Mouse (Mus musculus): ENCODE measurements around the gene Prkd1. TPM values are rescaled to one million over a fixed set of nuclear protein-coding genes. Genes with fewer than 3 reads are reported as not detected.

Gene Prkd1
- polyA plus RNA-seq, 1 experiment from 2014 or later = 4.5 TPM

- H3K27ac ChIP-seq (ENCODE audit: low read length) = peak overlapping the region; percentile 33; the same call in 1 of the 2 replicates
- H3K9ac ChIP-seq (ENCODE audit: low read length) = no peak overlapping the region
Observed at GRCm38 (mm10) chr12:50544855-50545609, 103.9 kb downstream of the Prkd1 start.

GRCm38 (mm10) chr12:50540793-50541192, 108.1 kb downstream of the Prkd1 start:
- Histone ChIP-seq H3K27me3 (ENCODE audit: control insufficient read depth, insufficient read depth, low read length) (no peaks in the 10 kb centered on the region), H3K9me3 (replicated peaks; ENCODE audit: control insufficient read depth, low read length) (no peaks in the 10 kb centered on the region), H3K36me3 (ENCODE audit: control insufficient read depth, insufficient read depth) (no peaks in the 10 kb centered on the region), H3K9ac (ENCODE audit: low read length) (no peak overlapping the region), H3K4me1 (ENCODE audit: control insufficient read depth, insufficient read depth, low read length) (peaks cover 15% of the 10 kb centered on the region), H3K27ac (ENCODE audit: low read length) (no peak overlapping the region), H3K4me3 (ENCODE audit: low read length) (no peak overlapping the region), H3K4me2 (ENCODE audit: low read depth, low read length) (no peak overlapping the region)
- WGBS = 81% methylated on average over 5 of the region's 5 CpGs
- no peak for ATAC-seq (replicated peaks; ENCODE audit: extremely low read depth, insufficient read depth, low FRiP score)

More at GRCm38 (mm10) chr12:50544855-50545609, 103.9 kb downstream of the Prkd1 start:
- Histone ChIP-seq H3K36me3 (ENCODE audit: control insufficient read depth, insufficient read depth) (no peaks in the 10 kb centered on the region), H3K27me3 (ENCODE audit: control insufficient read depth, insufficient read depth, low read length) (no peaks in the 10 kb centered on the region), H3K4me2 (ENCODE audit: low read depth, low read length) (no peak overlapping the region), H3K4me1 (ENCODE audit: control insufficient read depth, insufficient read depth, low read length) (peaks cover 25% of the 10 kb centered on the region), H3K9me3 (replicated peaks; ENCODE audit: control insufficient read depth, low read length) (no peaks in the 10 kb centered on the region), H3K4me3 (ENCODE audit: low read length) (no peak overlapping the region)
- WGBS = 43% methylated on average over 8 of the region's 8 CpGs
- peak; percentile 83; the same call in 1 of the 2 replicates for ATAC-seq (replicated peaks; ENCODE audit: extremely low read depth, insufficient read depth, low FRiP score)

- Histone ChIP-seq H3K27me3 (ENCODE audit: control insufficient read depth, insufficient read depth, low read length) (no peaks in the 10 kb centered on the region), H3K4me1 (ENCODE audit: control insufficient read depth, insufficient read depth, low read length) (no peaks in the 10 kb centered on the region)
- no peak for ATAC-seq (replicated peaks; ENCODE audit: extremely low read depth, insufficient read depth, low FRiP score)
Observed at GRCm38 (mm10) chr12:50538296-50538965, 110.5 kb downstream of the Prkd1 start.

GRCm38 (mm10) chr12:50537761-50538160, 111.1 kb downstream of the Prkd1 start:
- H3K9ac ChIP-seq (ENCODE audit: low read length) = no peak overlapping the region
- no peak overlapping the region for H3K4me3 ChIP-seq (ENCODE audit: low read length)
- ATAC-seq (replicated peaks; ENCODE audit: extremely low read depth, insufficient read depth, low FRiP score) = no peak
- H3K27me3 ChIP-seq (ENCODE audit: control insufficient read depth, insufficient read depth, low read length) = no peaks in the 10 kb centered on the region
- no peaks in the 10 kb centered on the region for H3K4me1 ChIP-seq (ENCODE audit: control insufficient read depth, insufficient read depth, low read length)
- H3K9me3 ChIP-seq (replicated peaks; ENCODE audit: control insufficient read depth, low read length) = no peaks in the 10 kb centered on the region
- no peak overlapping the region for H3K27ac ChIP-seq (ENCODE audit: low read length)
- 82% methylated on average over 2 of the region's 2 CpGs for WGBS
- no peak overlapping the region for H3K4me2 ChIP-seq (ENCODE audit: low read depth, low read length)
- H3K36me3 ChIP-seq (ENCODE audit: control insufficient read depth, insufficient read depth) = no peaks in the 10 kb centered on the region

More at GRCm38 (mm10) chr12:50538296-50538965, 110.5 kb downstream of the Prkd1 start:
- no peak overlapping the region for H3K27ac ChIP-seq (ENCODE audit: low read length)
- 88% methylated on average over 3 of the region's 3 CpGs for WGBS
- no peak overlapping the region for H3K4me2 ChIP-seq (ENCODE audit: low read depth, low read length)
- H3K36me3 ChIP-seq (ENCODE audit: control insufficient read depth, insufficient read depth) = no peaks in the 10 kb centered on the region
- H3K9ac ChIP-seq (ENCODE audit: low read length) = no peak overlapping the region
- no peaks in the 10 kb centered on the region for H3K9me3 ChIP-seq (replicated peaks; ENCODE audit: control insufficient read depth, low read length)
- no peak overlapping the region for H3K4me3 ChIP-seq (ENCODE audit: low read length)

GRCm38 (mm10) chr12:50537006-50537405, 111.9 kb downstream of the Prkd1 start:
- Histone ChIP-seq H3K27ac (ENCODE audit: low read length) (no peak overlapping the region), H3K4me3 (ENCODE audit: low read length) (no peak overlapping the region), H3K9me3 (replicated peaks; ENCODE audit: control insufficient read depth, low read length) (no peaks in the 10 kb centered on the region), H3K36me3 (ENCODE audit: control insufficient read depth, insufficient read depth) (no peaks in the 10 kb centered on the region), H3K27me3 (ENCODE audit: control insufficient read depth, insufficient read depth, low read length) (no peaks in the 10 kb centered on the region), H3K4me2 (ENCODE audit: low read depth, low read length) (no peak overlapping the region), H3K9ac (ENCODE audit: low read length) (no peak overlapping the region), H3K4me1 (ENCODE audit: control insufficient read depth, insufficient read depth, low read length) (no peaks in the 10 kb centered on the region)
- 60% methylated on average over 1 of the region's 1 CpGs for WGBS
- no peak for ATAC-seq (replicated peaks; ENCODE audit: extremely low read depth, insufficient read depth, low FRiP score)

- H3K4me3 ChIP-seq (ENCODE audit: low read length) = no peak overlapping the region
- no peak overlapping the region for H3K27ac ChIP-seq (ENCODE audit: low read length)
- no peak overlapping the region for H3K4me2 ChIP-seq (ENCODE audit: low read depth, low read length)
- H3K4me1 ChIP-seq (ENCODE audit: control insufficient read depth, insufficient read depth, low read length) = no peaks in the 10 kb centered on the region
- H3K9me3 ChIP-seq (replicated peaks; ENCODE audit: control insufficient read depth, low read length) = no peaks in the 10 kb centered on the region
- no peak overlapping the region for H3K9ac ChIP-seq (ENCODE audit: low read length)
- WGBS = 85% methylated on average over 1 of the region's 1 CpGs
- ATAC-seq (replicated peaks; ENCODE audit: extremely low read depth, insufficient read depth, low FRiP score) = no peak
- H3K36me3 ChIP-seq (ENCODE audit: control insufficient read depth, insufficient read depth) = no peaks in the 10 kb centered on the region
- no peaks in the 10 kb centered on the region for H3K27me3 ChIP-seq (ENCODE audit: control insufficient read depth, insufficient read depth, low read length)
Observed at GRCm38 (mm10) chr12:50528633-50529032, 120.3 kb downstream of the Prkd1 start.

GRCm38 (mm10) chr12:50524061-50524460, 124.8 kb downstream of the Prkd1 start:
- Histone ChIP-seq H3K36me3 (ENCODE audit: control insufficient read depth, insufficient read depth) (no peaks in the 10 kb centered on the region), H3K9ac (ENCODE audit: low read length) (no peak overlapping the region), H3K9me3 (replicated peaks; ENCODE audit: control insufficient read depth, low read length) (no peaks in the 10 kb centered on the region), H3K4me1 (ENCODE audit: control insufficient read depth, insufficient read depth, low read length) (no peaks in the 10 kb centered on the region), H3K4me2 (ENCODE audit: low read depth, low read length) (no peak overlapping the region), H3K4me3 (ENCODE audit: low read length) (no peak overlapping the region), H3K27ac (ENCODE audit: low read length) (no peak overlapping the region), H3K27me3 (ENCODE audit: control insufficient read depth, insufficient read depth, low read length) (no peaks in the 10 kb centered on the region)
- 72% methylated on average over 2 of the region's 2 CpGs for WGBS
- no peak for ATAC-seq (replicated peaks; ENCODE audit: extremely low read depth, insufficient read depth, low FRiP score)

GRCm38 (mm10) chr12:50514526-50514925, 134.4 kb downstream of the Prkd1 start:
- no peaks in the 10 kb centered on the region for H3K27me3 ChIP-seq (ENCODE audit: control insufficient read depth, insufficient read depth, low read length)
- no peak for ATAC-seq (replicated peaks; ENCODE audit: extremely low read depth, insufficient read depth, low FRiP score)
- no peak overlapping the region for H3K27ac ChIP-seq (ENCODE audit: low read length)
- no peaks in the 10 kb centered on the region for H3K36me3 ChIP-seq (ENCODE audit: control insufficient read depth, insufficient read depth)
- H3K4me3 ChIP-seq (ENCODE audit: low read length) = no peak overlapping the region
- 66% methylated on average over 2 of the region's 2 CpGs for WGBS
- H3K4me2 ChIP-seq (ENCODE audit: low read depth, low read length) = no peak overlapping the region
- H3K9ac ChIP-seq (ENCODE audit: low read length) = no peak overlapping the region
- H3K4me1 ChIP-seq (ENCODE audit: control insufficient read depth, insufficient read depth, low read length) = peaks cover 10% of the 10 kb centered on the region
- no peaks in the 10 kb centered on the region for H3K9me3 ChIP-seq (replicated peaks; ENCODE audit: control insufficient read depth, low read length)
